Mouse (Mus musculus) lung, postnatal 36 days (tissue): ENCODE data around the gene Rdh19.

Experiments
- DNase-seq: peaks from one replicate; pipeline ENCODE4 v3.0.0; 2022; ENCODE audit warnings: mixed read lengths

Rdh19 gene

DNA sequence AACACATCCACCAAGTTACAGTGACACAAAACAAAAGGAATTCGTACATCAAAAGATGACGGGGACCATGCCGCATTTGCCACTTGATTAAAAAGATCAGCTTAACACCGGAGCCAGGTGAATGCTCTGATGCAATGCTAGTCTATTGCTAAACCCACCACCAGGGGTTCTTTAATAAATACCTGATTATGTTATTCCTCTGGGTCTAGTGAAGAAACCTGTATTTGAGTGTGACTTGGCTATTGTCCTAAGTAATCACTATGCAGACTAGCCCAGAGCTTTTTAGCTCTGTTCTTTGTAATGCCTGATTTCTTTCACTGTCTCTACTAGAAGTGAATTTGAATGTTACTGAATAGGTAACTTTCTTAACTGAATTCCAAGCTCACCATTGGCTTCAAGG, 31.3 kb downstream of the Rdh19 start:
- DNase-seq = peak; percentile 55

DNA sequence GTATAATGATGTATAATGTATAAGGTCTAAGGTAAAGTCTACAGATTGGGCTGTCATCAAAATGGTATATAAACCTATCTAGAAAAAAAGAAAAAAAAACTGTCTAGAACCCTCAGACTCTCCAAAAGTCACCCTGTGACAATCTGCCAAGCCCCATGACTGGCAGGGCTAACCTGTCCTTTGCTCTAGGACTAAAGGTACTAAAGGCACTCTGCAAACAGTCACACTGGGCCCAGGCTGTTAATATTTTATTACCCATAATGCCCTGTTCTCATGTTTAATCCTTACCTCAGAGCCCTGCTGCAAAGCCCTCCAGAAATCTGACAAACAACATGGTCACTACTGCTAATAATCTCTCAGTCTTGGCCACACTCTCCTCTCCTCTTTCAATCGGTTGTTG, 36.8 kb downstream of the Rdh19 start:
- DNase-seq = no peak

DNA sequence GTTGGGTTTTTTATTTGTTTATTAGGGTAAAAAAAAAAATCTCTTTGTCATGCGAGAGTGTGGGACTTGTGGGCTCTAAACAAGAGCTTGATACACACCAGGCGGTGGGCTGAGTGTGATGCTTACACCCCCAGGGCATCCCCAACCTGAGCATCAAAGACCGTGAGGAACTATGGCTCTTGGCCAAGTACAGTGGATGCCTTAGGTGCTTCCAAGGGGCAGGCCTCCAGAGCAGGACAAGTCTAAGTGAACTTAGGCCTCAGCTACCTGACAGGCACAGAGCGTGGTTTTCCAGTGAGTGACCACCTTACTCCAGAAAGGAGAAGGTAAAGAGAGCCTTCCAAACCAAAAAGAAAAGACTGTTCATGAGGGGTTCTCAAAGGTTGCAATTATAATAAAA, 37.2 kb downstream of the Rdh19 start:
- no peak for DNase-seq

DNA sequence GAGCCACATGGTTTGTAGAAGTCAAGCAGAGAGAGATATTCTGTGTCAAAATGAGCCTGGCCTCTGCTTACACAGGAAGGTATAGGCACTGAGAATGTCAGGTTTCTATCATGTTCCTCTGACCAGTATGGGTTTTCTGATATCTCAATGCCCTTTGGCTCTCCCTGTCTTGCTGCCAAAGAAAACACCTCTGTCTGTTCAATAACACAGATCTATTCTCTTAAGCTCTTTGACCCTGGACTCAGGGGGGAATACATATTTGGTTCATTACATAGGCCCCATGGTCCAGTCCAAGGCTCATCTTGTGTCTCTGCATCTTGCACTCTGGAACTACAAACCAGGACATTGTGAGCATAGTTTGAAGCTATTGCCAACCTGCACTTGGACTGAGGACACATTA, 38.9 kb downstream of the Rdh19 start, which contains the start of gene Rdh7:
Rdh7 (minus strand) TSS at position 213 of the 400 bp plus-strand sequence.
- DNase-seq = no peak

DNA sequence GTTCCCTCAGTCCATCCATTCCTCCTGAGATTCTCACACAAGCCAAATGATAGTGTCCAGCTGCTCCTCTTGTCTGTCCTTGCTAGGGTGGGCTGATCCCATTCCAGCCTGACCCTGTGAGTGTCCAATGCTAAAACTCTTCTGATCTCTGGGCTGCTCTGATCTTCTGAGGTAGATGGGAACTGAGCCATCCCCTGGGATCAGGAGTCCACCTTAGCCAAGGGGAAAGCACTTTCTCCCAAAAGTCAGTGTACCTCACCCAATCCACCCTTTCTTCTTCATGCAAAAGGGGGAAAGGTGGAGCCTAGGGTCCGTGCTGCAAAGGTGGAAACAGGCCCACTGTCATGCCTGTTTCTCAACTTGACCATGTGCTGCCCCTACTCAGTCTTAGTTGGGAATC, 41.8 kb downstream of the Rdh19 start:
- no peak for DNase-seq

DNA sequence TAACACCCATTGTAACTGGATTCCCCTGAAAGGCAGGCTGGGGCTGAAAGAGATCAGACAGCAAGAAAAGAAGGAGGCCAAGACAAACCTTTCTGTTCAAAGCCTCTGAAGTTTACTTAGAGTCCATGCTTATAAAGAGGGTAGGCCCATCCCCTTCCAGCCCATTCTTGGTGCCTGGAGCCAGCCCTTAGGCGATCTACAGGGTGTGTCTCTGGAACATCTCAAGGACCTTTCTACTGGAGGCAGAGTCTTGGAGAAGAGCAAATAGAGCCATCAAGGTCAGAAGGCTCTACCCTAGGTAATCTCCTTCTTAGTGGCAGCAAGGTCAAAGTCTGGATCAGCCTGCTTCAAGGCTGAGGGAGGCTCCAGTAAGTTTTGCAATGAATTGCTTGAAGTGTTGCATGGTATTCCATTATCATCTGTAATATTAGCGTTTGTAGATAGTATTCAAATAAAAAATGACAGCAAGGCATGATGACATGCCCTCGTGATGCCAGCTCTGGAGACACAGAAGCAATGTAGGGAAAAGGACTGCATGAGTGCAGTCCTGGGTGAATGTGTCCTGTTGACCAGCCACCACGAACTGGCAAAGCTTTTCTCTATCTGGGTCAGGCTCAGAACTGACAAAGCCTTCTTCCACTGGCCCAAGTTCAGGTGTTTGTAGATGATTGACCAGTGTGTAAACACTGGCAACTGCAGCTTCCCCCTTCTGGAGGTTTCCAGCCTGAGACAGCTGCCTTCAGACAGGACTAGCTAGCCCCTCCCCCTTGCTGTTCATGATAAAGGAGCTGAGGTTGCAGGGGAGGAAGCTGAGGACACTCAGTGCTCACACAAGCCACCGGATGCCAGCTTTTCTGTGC, 43.7 kb downstream of the Rdh19 start:
- peak; percentile 61 for DNase-seq

DNA sequence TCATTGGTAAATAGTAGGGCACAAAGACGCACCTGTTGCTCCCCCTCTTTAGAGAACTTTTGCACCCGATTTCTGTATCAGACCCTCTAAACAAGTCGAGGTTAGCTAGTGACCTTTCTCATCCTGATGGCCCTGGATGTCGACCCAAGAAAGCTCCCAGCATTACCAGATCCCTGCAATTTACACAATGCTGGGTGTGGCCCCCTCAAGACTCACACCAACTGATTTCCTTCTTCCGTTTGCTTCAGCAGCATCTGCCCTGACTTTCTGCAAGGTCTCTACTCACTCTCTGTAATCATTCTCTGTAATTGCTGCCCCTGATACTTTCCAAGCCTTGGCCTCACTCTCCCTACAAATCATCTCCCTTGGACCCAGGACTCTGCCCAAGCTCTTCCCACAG, 47.0 kb downstream of the Rdh19 start:
- DNase-seq = no peak

DNA sequence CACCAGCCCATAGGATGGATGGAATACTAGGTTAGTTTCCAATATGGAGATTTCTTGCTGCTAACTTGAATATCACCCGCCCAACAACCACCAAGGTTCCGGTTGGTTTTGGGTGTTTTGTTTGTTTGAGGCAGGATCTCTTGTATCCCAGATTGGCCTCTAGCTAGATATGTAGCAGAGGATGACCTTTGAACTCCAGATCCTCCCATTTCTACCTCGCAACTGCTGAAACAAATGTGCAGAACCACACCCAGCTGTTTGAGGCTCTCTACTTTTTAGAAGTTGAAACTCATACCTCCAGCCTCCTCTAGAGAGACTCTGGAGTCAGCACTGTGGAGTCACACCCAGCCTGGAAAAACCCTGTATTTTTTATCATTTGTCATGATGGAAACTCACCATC, 47.8 kb downstream of the Rdh19 start:
- DNase-seq = no peak

DNA sequence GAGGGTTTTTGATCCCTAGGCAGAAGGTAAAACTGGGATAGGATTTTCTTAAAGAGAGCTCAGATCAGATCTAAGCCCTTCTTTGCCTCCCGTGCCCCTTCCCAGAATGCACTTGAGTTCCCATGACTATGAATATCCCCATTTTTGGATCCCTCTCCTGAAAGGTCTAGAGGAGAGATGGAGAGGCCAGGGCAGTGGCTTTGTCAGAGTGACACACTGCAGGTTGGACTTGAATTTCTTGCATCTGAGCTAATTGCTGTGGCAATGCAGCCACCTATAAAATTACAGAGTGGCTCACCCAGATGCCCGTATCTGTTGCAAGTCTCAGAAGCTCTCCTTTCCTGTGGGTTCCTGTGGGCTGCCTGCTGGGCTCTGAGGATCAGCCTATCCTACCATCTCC, 48.5 kb downstream of the Rdh19 start, which contains the start of gene Sdr9c7:
Sdr9c7 (plus strand) TSS at position 301 of the 400 bp plus-strand sequence.
- no peak for DNase-seq

DNA sequence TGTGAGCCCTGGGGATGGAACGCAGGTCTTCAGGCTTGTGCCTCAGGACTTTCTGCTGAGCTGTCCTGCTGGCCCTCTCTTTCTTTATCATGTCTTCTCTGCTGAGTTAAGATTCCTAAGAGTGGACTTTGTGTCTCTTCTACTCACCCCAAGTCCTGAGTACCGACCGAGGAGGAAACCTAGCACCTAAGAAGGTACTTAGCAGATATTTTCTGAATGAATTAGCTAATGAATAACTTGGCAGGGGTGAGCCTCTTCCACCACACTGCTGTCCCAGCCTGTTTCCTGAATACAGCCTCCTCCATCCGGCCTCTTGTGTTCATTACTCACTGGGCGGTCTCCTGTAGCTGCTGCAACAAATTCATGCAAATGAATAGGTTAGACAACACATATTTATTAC, 50.1 kb downstream of the Rdh19 start:
- DNase-seq = no peak

DNA sequence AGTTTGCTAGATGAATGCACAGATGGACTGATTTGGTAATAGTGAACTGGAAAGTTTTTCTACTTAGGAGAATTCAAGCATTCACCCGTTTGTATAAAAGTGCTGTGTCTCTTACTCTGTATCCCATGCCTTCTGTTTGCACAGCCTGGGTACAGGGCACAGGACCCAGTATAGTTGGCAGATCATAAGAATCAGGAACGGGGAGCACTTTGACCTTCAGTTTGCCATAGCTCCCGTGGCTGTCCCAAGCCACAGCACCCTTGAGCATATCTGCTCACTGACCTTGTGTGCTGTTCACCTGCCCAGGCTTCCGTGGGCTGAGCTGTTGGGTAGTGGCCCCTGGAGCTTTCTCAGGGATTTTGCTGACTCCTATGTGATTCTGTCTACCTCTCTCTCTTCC, 52.0 kb downstream of the Rdh19 start:
- DNase-seq = no peak

DNA sequence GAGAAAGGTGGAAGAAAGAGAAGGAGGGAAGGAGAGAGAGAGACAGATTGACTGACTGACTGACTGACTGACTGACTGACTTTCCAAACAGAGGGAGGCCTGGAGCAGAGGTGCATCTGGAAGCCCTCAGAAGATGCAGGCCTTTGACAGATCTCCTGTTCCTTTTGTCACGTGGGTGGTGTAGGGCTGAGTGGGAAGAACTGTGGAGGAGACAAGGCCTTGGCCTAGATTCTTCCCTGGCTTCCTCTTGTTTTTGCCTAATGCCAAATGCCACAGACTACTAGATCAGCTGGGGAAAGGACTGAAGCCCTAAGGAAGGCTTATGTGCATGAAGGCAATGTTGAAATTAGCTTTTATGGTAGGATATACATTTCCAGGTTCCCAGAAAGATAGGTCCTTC, 53.4 kb downstream of the Rdh19 start:
- DNase-seq = no peak

DNA sequence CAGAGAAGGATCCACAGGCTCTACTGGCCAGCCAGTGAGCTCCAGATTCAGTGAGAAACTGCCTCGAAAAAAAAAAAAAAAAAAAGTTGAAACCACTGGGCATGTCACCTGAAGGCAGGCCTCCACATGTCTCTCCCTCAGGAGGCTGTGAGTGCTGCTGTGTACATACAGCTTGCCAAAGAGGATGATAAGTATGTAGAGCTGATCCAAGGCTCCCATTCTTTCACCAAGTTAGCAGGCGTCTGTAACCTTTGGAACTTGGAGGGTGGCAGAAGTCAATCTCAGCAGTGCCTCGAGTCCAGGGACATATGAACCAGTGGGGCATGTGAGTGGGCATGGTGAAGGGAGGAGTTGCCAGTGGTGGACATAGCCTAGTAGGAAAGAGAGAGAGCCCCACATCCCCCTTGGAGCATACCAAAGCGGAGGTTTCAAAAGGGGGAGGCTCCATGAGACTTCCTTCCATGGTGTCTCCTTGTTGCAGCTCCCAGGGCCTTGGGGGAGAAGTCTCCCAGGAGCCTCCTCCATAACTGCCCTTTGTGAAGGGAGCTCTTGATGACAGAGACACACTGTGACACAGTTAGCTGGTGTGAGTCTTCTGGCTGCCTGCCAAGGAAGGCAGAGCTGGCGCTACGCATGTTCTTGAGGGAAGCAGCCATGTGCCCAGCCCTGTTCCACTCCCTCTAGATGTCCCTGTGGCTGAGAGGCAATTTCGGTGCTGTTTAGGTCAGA, 55.2 kb downstream of the Rdh19 start:
- peak; percentile 33 for DNase-seq

DNA sequence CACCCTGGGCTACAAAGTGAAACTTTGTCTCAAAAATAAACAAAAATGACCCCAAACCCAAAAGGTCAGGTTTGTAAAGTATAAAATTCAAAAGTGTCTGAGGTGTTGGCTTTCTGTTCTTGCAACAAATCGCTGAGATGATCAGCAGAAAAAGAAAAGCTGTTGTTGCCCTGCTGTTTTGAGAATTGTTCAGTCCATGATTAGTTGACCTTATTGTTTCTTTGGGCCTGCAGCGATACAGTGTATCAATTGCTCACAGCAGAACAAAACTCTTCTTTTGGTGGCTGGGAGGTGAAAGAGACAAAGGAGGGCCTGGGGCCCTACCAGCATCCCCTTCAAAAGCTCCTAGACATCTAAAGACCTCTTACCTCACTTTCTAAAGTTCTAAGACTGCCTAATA, 56.4 kb downstream of the Rdh19 start:
- DNase-seq = no peak

DNA sequence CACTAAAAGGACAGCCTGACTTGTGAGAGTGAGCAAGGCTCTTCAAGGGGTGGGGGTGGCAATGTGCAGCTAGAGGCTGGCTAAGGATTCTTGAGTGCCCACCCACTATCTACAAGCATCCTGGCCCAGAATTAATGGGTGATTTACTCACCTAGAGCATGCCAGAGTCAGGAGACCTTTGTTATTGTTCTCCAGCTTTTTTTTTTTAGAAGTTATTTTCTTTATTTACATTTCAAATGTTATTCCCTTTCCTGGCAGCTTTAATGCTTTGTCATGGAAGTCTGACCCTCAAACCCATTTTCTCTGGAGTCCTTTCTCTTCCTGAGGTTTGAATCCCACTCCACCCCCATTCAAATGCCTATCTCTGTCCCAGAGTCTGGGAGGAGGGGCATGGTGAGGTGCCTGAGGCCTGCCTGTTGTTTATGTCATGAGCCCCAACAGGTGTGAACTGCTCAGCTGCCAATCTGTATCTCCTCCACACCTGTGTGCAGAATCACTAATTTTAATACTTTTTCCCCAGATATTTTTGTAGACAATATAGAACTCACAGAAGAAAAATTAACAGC, 57.7 kb downstream of the Rdh19 start:
- DNase-seq = no peak
